Mouse (Mus musculus): ENCODE results near the gene Pard3b. TPM values are rescaled to one million over a fixed set of nuclear protein-coding genes. Genes with fewer than 3 reads are reported as not detected.
A peak's percentile ranks its signal among the peaks of the same experiment; 100 is the strongest.

Gene Pard3b
- polyA plus RNA-seq, 1 experiment from 2014 or later = 19.6 TPM

- Histone ChIP-seq H3K36me3 (ENCODE audit: insufficient read depth) (no peaks in the 10 kb centered on the region), H3K4me2 (no peak overlapping the region), H3K9me3 (ENCODE audit: low read depth, low read length) (no peaks in the 10 kb centered on the region), H3K4me3 (ENCODE audit: low read depth, low read length) (no peak overlapping the region), H3K27ac (ENCODE audit: low read depth) (no peak overlapping the region), H3K27me3 (ENCODE audit: insufficient read depth, low read length) (no peaks in the 10 kb centered on the region), H3K4me1 (ENCODE audit: insufficient read depth) (no peaks in the 10 kb centered on the region), H3K9ac (no peak overlapping the region)
- DNase-seq (no peak), ATAC-seq (ENCODE audit: insufficient read depth) (no peak)
- WGBS = 77% methylated on average over 10 of the region's 10 CpGs
- TF ChIP-seq CTCF (IDR thresholded peaks at IDR 0.05; ENCODE audit: low read depth) = no peak
Measured at GRCm38 (mm10) chr1:61698462-61699218, 60.0 kb downstream of the Pard3b start.

GRCm38 (mm10) chr1:61709812-61710211 lies 71.2 kb downstream of the Pard3b start:
- WGBS = 82% methylated on average over 1 of the region's 1 CpGs
- H3K27ac ChIP-seq (ENCODE audit: low read depth) = no peak overlapping the region
- no peaks in the 10 kb centered on the region for H3K36me3 ChIP-seq (ENCODE audit: insufficient read depth)
- ATAC-seq (ENCODE audit: insufficient read depth) = no peak
- DNase-seq = no peak
- H3K4me1 ChIP-seq (ENCODE audit: insufficient read depth) = no peaks in the 10 kb centered on the region
- no peaks in the 10 kb centered on the region for H3K9me3 ChIP-seq (ENCODE audit: low read depth, low read length)
- H3K4me2 ChIP-seq = no peak overlapping the region
- H3K9ac ChIP-seq = no peak overlapping the region
- no peaks in the 10 kb centered on the region for H3K27me3 ChIP-seq (ENCODE audit: insufficient read depth, low read length)
- no peak overlapping the region for H3K4me3 ChIP-seq (ENCODE audit: low read depth, low read length)
- no peak for TF ChIP-seq CTCF (IDR thresholded peaks at IDR 0.05; ENCODE audit: low read depth)

GRCm38 (mm10) chr1:61711523-61711922 lies 72.9 kb downstream of the Pard3b start:
- H3K4me2 ChIP-seq = no peak overlapping the region
- DNase-seq (no peak), ATAC-seq (ENCODE audit: insufficient read depth) (no peak)
- H3K4me3 ChIP-seq (ENCODE audit: low read depth, low read length) = no peak overlapping the region
- no peak overlapping the region for H3K9ac ChIP-seq
- no peak overlapping the region for H3K27ac ChIP-seq (ENCODE audit: low read depth)
- no peaks in the 10 kb centered on the region for H3K27me3 ChIP-seq (ENCODE audit: insufficient read depth, low read length)
- no peaks in the 10 kb centered on the region for H3K9me3 ChIP-seq (ENCODE audit: low read depth, low read length)
- TF ChIP-seq CTCF (IDR thresholded peaks at IDR 0.05; ENCODE audit: low read depth) = no peak
- no peaks in the 10 kb centered on the region for H3K4me1 ChIP-seq (ENCODE audit: insufficient read depth)
- no peaks in the 10 kb centered on the region for H3K36me3 ChIP-seq (ENCODE audit: insufficient read depth)

GRCm38 (mm10) chr1:61729654-61730053 lies 91.0 kb downstream of the Pard3b start:
- Histone ChIP-seq H3K4me1 (ENCODE audit: insufficient read depth) (no peaks in the 10 kb centered on the region), H3K36me3 (ENCODE audit: insufficient read depth) (no peaks in the 10 kb centered on the region), H3K27ac (ENCODE audit: low read depth) (no peak overlapping the region), H3K27me3 (ENCODE audit: insufficient read depth, low read length) (no peaks in the 10 kb centered on the region), H3K9me3 (ENCODE audit: low read depth, low read length) (no peaks in the 10 kb centered on the region), H3K4me2 (no peak overlapping the region), H3K4me3 (ENCODE audit: low read depth, low read length) (no peak overlapping the region), H3K9ac (no peak overlapping the region)
- DNase-seq (no peak), ATAC-seq (ENCODE audit: insufficient read depth) (no peak)
- TF ChIP-seq CTCF (IDR thresholded peaks at IDR 0.05; ENCODE audit: low read depth) = no peak
- WGBS = 59% methylated on average over 4 of the region's 4 CpGs

- TF ChIP-seq CTCF (IDR thresholded peaks at IDR 0.05; ENCODE audit: low read depth) = no peak
- Histone ChIP-seq H3K9ac (no peak overlapping the region), H3K27ac (ENCODE audit: low read depth) (no peak overlapping the region), H3K4me3 (ENCODE audit: low read depth, low read length) (no peak overlapping the region), H3K9me3 (ENCODE audit: low read depth, low read length) (no peaks in the 10 kb centered on the region), H3K36me3 (ENCODE audit: insufficient read depth) (no peaks in the 10 kb centered on the region), H3K4me2 (no peak overlapping the region), H3K27me3 (ENCODE audit: insufficient read depth, low read length) (no peaks in the 10 kb centered on the region), H3K4me1 (ENCODE audit: insufficient read depth) (no peaks in the 10 kb centered on the region)
- ATAC-seq (ENCODE audit: insufficient read depth) (no peak), DNase-seq (no peak)
- 69% methylated on average over 1 of the region's 1 CpGs for WGBS
Measured at GRCm38 (mm10) chr1:61736550-61736949, 97.9 kb downstream of the Pard3b start.

- Histone ChIP-seq H3K9ac (no peak overlapping the region), H3K4me3 (ENCODE audit: low read depth, low read length) (no peak overlapping the region), H3K27me3 (ENCODE audit: insufficient read depth, low read length) (no peaks in the 10 kb centered on the region), H3K27ac (ENCODE audit: low read depth) (no peak overlapping the region), H3K4me2 (no peak overlapping the region), H3K9me3 (ENCODE audit: low read depth, low read length) (no peaks in the 10 kb centered on the region), H3K36me3 (ENCODE audit: insufficient read depth) (no peaks in the 10 kb centered on the region), H3K4me1 (ENCODE audit: insufficient read depth) (no peaks in the 10 kb centered on the region)
- no peak for ATAC-seq (ENCODE audit: insufficient read depth)
- DNase-seq = peak; percentile 24
- no peak for TF ChIP-seq CTCF (IDR thresholded peaks at IDR 0.05; ENCODE audit: low read depth)
Measured at GRCm38 (mm10) chr1:61742831-61743230, 104.2 kb downstream of the Pard3b start.

GRCm38 (mm10) chr1:61747481-61747880 lies 108.9 kb downstream of the Pard3b start:
- Histone ChIP-seq H3K27me3 (ENCODE audit: insufficient read depth, low read length) (no peaks in the 10 kb centered on the region), H3K9me3 (ENCODE audit: low read depth, low read length) (no peaks in the 10 kb centered on the region), H3K4me3 (ENCODE audit: low read depth, low read length) (no peak overlapping the region), H3K36me3 (ENCODE audit: insufficient read depth) (no peaks in the 10 kb centered on the region), H3K4me2 (no peak overlapping the region), H3K27ac (ENCODE audit: low read depth) (no peak overlapping the region), H3K9ac (no peak overlapping the region), H3K4me1 (ENCODE audit: insufficient read depth) (no peaks in the 10 kb centered on the region)
- ATAC-seq (ENCODE audit: insufficient read depth) = no peak
- TF ChIP-seq CTCF (IDR thresholded peaks at IDR 0.05; ENCODE audit: low read depth) = no peak
- DNase-seq = no peak

Measured in lung, embryonic 14.5 days (tissue).